Mouse (Mus musculus) layer of hippocampus, postnatal 10 days (tissue): Measurements from ENCODE around the gene Scfd1. TPM values are rescaled to one million over a fixed set of nuclear protein-coding genes. Genes with fewer than 3 reads are reported as not detected.

Experiments
- DNase-seq, 2 experiments: peaks; one replicate each; pipeline ENCODE4 v3.0.0; 2021; ENCODE audit warnings: low spot score in 2 of 2
- total RNA-seq, 2 experiments: library from RNA; stranded (reverse); gene quantifications; 2 replicates each; pipeline ENCODE4 v1.2.3; 2021

Gene Scfd1
- total RNA-seq, 2 experiments from 2014 or later: 41.1 to 46.1 TPM

GRCm38 (mm10) chr12:51494641-51495040 lies 117.3 kb downstream of the Scfd1 start:
- DNase-seq: no peak

Other genes starting within 250 kb of the Scfd1 start
- 10 to 100 TPM; 14.5 to 16.6 TPM for gene G2e3, start 29.4 kb upstream of the Scfd1 start, total RNA-seq
- 10 to 100 TPM; 18.3 to 21.1 TPM for gene Coch, start 215.8 kb downstream of the Scfd1 start, total RNA-seq